Mouse (Mus musculus) forebrain, postnatal 0 days (tissue): Measurements from ENCODE around the gene Sirt4. TPM values are rescaled to one million over a fixed set of nuclear protein-coding genes. Genes with fewer than 3 reads are reported as not detected.

Source experiments
- ATAC-seq: fragments of 200-750 bp; cut with Nextera tagmentation; 2 replicates; pipeline ENCODE4 v1.8.0; 2017; ENCODE audit warnings: mild to moderate bottlenecking, moderate library complexity
- DNase-seq: peaks from one replicate; pipeline ENCODE4 v3.0.0-alpha.2; 2015
- H3K27ac ChIP-seq: fragments of 300-500 bp; sonication (generic); 2 replicates; pipeline ENCODE4 v1.5.1; 2014; ENCODE audit warnings: low read depth, mild to moderate bottlenecking, antibody characterized with exemption, low read length, moderate library complexity, mixed read lengths
- H3K27me3 ChIP-seq: fragments of 300-500 bp; sonication (generic); 2 replicates; pipeline ENCODE4 v1.6.1; 2014; ENCODE audit warnings: mild to moderate bottlenecking, low read length, mixed read lengths; ENCODE audit not compliant: insufficient read depth
- H3K36me3 ChIP-seq: fragments of 300-500 bp; sonication (generic); 2 replicates; pipeline ENCODE4 v1.6.1; 2014; ENCODE audit warnings: mild to moderate bottlenecking, moderate library complexity; ENCODE audit not compliant: insufficient read depth
- H3K4me1 ChIP-seq: fragments of 300-500 bp; sonication (generic); 2 replicates; pipeline ENCODE4 v1.6.1; 2014; ENCODE audit warnings: antibody characterized with exemption; ENCODE audit not compliant: insufficient read depth
- H3K4me2 ChIP-seq: fragments of 300-500 bp; sonication (generic); 2 replicates; pipeline ENCODE4 v1.6.1; 2014; ENCODE audit warnings: low read depth, mild to moderate bottlenecking, moderate library complexity
- H3K4me3 ChIP-seq: fragments of 300-500 bp; sonication (generic); 2 replicates; pipeline ENCODE4 v1.5.1; 2014; ENCODE audit warnings: low read depth, low read length, mixed read lengths
- H3K9ac ChIP-seq: fragments of 300-500 bp; sonication (generic); 2 replicates; pipeline ENCODE4 v1.6.1; 2014; ENCODE audit warnings: mild to moderate bottlenecking
- H3K9me3 ChIP-seq: fragments of 300-500 bp; sonication (generic); 2 replicates; pipeline ENCODE4 v1.6.1; 2016; ENCODE audit warnings: low read length
- CTCF ChIP-seq: sonication (generic); IDR thresholded peaks from 2 replicates; pipeline ENCODE4 v1.5.1; 2016; ENCODE audit warnings: antibody characterized with exemption, control low read depth, low read depth
- WGBS: fragments of 180-500 bp; shearing (Covaris S2); extraction: QIAGEN DNeasy Blood & Tissue Kit; methylation state at CpG from one replicate; pipeline ENCODE4 v1.1.7; 2014; 5-methylcytosine and 5-hydroxymethylcytosine counted together
- polyA plus RNA-seq: library from polyadenylated mRNA; unstranded; fragments of >200 nt; fragmentation: Nextera tagmentation; extraction: Ambion mirVana; gene quantifications from 2 replicates; pipeline ENCODE4 v1.2.1, GENCODE M21; 2015
- total RNA-seq: library from RNA; depleted of rRNA; stranded (reverse); fragments of >200 nt; gene quantifications from 2 replicates; pipeline ENCODE4 v1.2.3, GENCODE M21; 2014

Gene Sirt4
- total and polyA plus RNA-seq, 2 experiments from 2014 or later = 18.3 to 36.3 TPM

DNA sequence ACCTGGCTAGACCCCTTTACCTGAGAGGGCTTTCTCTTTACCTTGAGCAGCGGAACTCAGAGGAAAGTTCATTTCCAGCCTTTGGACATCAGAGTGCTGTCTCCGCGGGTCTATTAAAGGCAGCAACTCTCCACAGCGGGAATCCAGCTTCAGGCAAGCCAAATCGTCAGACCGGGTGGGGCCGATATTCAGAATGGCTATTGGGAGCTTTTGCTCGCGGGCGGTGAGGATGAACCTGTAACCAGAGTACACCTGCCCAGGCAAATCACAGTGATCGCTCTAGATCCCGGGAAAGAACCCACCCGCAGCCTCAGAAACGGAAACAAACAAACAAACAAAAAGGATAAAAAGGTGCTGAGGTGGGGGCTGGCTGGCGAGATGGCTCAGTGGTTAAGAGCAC is 5.0 kb downstream of the Sirt4 start:
- 45% methylated on average over 15 of the region's 15 CpGs for WGBS
- H3K27me3 ChIP-seq = no peaks in the 10 kb centered on the region
- TF ChIP-seq CTCF = no peak
- DNase-seq = no peak
- H3K36me3 ChIP-seq = no peaks in the 10 kb centered on the region
- H3K27ac ChIP-seq = no peak overlapping the region
- no peaks in the 10 kb centered on the region for H3K9me3 ChIP-seq
- no peak overlapping the region for H3K4me3 ChIP-seq
- no peak overlapping the region for H3K9ac ChIP-seq
- peaks cover 13% of the 10 kb centered on the region for H3K4me1 ChIP-seq
- ATAC-seq = no peak
- H3K4me2 ChIP-seq = 0 out of 2 replicates have a peak overlapping the region, but pooled peaks have one; percentile 41

DNA sequence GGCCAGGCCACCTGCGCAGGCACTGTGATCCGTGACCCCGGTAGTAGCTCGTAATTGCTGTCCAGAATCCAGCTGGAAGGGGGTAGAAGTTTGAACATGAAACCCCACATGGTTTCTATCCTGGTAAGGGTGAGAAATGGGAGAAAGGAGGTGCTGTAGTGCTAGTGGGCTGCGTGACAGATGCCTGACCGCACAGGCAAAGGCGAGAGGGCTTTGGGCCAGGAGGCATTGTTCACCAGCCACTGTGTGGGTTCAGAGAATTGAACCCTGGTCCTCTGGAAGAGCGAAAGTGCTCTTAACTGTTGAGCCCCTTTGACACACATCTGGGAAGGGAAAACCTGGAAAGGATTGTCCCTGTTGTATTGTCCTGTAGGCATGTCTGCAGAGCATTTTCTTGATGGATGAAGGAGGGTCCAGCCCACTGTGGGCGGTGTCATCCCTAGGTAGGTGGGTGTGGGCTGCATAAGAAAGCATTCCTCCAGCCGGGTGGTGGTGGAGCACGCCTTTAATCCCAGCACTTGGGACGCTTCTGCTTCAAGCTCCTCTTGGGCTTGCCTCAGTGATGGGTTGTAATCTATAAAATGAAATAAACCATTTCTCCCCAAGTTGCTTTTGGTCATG is 8.3 kb downstream of the Sirt4 start:
- no peak for TF ChIP-seq CTCF
- ATAC-seq (peak; percentile 34), DNase-seq (no peak)
- Histone ChIP-seq H3K9me3 (no peaks in the 10 kb centered on the region), H3K27ac (no peak overlapping the region), H3K36me3 (no peaks in the 10 kb centered on the region), H3K4me1 (peaks cover 8% of the 10 kb centered on the region; the same call in 1 of the 2 replicates), H3K9ac (peak overlapping the region; percentile 39; the same call in 1 of the 2 replicates), H3K4me3 (peak overlapping the region; percentile 38), H3K27me3 (no peaks in the 10 kb centered on the region), H3K4me2 (peak overlapping the region; percentile 52)
- WGBS = 39% methylated on average over 12 of the region's 12 CpGs

DNA sequence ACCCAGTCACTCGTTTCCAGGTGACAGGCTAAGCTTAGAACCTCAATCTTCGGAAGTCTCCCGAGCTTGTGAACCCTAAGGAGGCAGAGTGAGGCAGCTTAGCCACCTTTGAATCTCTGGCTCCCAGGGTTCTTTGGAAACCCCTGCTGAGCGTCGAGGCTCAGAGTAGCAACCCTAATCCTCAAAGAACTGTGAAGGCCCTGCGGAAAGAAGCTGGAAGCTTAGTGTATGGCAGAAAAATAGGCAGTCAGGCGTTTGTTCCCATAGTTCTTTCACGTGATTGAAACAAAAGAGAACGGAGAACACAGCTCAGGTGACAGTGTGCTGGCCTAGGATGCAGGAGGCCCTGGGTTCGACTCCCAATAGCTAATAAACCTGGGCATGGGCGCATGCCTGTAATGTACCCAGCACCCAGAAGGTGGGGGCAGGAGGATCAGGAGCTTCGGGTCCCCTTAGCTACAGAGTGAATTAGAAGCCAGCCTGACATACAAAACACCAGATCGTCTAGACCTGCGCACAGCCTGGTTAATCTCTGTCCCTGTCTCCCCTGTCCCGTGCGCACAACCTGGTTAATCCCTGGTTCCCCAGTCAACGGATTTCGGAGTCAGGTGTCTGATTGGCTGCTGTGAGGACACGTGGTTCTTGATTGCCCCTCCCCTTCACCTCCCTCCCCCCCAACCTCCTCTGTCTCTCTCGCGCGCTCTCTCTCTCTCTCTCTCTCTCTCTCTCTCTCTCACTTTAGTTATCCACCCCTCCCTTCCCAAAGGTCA is 9.0 kb downstream of the Sirt4 start:
- ATAC-seq = peak; percentile 96
- Histone ChIP-seq H3K27ac (peak overlapping the region; percentile 40; the same call in 1 of the 2 replicates), H3K9ac (peak overlapping the region; percentile 39), H3K4me3 (peak overlapping the region; percentile 38), H3K36me3 (no peaks in the 10 kb centered on the region), H3K4me1 (peaks cover 8% of the 10 kb centered on the region; the same call in 1 of the 2 replicates), H3K9me3 (no peaks in the 10 kb centered on the region), H3K27me3 (no peaks in the 10 kb centered on the region), H3K4me2 (peak overlapping the region; percentile 52)
- 7% methylated on average over 22 of the region's 22 CpGs for WGBS
- DNase-seq = peak; percentile 82
- TF ChIP-seq CTCF = peak; percentile 4; the same call in 1 of the 2 replicates

DNA sequence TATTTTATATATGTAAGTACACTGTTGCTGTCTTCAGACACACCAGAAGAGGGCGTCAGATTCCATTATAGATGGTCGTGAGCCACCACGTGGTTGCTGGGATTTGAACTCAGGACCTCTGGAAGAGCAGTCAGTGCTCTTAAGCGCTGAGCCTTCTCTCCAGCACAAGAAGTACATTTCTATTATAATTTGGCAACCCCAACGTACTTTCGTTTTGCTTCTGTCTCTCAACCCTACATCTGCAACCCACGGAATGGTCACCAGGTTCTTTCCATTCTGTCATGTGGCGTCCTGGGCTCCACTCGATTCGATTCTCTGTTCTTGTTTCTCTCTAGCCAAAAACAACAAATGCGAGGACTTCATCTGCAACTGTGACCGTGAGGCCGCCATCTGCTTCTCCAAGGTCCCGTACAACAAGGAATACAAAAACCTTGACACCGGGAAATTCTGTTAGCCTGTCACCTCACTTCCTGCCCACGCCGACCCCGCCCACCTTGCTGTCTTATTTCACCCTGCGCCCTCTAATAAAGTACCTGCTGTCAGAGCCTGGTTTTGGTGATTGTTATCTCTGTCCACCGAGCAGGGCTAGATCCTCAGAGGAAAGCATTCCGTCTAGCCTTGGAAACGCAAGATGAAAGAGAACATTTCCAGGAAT is 10.2 kb downstream of the Sirt4 start:
- Histone ChIP-seq H3K27ac (no peak overlapping the region), H3K9ac (no peak overlapping the region), H3K36me3 (no peaks in the 10 kb centered on the region), H3K4me3 (no peak overlapping the region), H3K4me2 (no peak overlapping the region), H3K9me3 (no peaks in the 10 kb centered on the region), H3K4me1 (peaks cover 8% of the 10 kb centered on the region; the same call in 1 of the 2 replicates), H3K27me3 (no peaks in the 10 kb centered on the region)
- no peak for ATAC-seq
- no peak for TF ChIP-seq CTCF
- WGBS = 77% methylated on average over 22 of the region's 22 CpGs
- DNase-seq = no peak

DNA sequence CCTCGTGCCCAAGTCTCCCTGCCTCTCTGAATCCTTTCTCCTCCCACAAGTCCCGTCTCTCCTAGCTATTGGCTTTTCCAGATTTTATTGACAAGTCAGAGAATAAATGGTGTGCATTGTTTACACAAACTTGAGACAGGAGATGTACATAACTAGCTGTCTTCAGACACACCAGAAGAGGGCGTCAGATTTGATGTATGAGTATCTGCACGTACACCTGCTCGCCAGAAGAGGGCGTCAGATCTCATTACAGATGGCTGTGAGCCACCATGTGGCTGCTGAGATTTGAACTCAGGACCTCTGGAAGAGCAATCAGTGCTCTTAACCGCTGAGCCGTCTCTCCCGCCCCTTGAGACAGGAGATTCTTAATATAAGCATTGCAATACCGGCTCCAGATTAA is 11.3 kb downstream of the Sirt4 start:
- no peaks in the 10 kb centered on the region for H3K36me3 ChIP-seq
- H3K4me3 ChIP-seq = no peak overlapping the region
- ATAC-seq (no peak), DNase-seq (no peak)
- H3K9ac ChIP-seq = no peak overlapping the region
- H3K9me3 ChIP-seq = no peaks in the 10 kb centered on the region
- TF ChIP-seq CTCF = peak; percentile 55
- peaks cover 8% of the 10 kb centered on the region; the same call in 1 of the 2 replicates for H3K4me1 ChIP-seq
- no peak overlapping the region for H3K27ac ChIP-seq
- no peaks in the 10 kb centered on the region for H3K27me3 ChIP-seq
- 74% methylated on average over 10 of the region's 10 CpGs for WGBS
- H3K4me2 ChIP-seq = no peak overlapping the region

DNA sequence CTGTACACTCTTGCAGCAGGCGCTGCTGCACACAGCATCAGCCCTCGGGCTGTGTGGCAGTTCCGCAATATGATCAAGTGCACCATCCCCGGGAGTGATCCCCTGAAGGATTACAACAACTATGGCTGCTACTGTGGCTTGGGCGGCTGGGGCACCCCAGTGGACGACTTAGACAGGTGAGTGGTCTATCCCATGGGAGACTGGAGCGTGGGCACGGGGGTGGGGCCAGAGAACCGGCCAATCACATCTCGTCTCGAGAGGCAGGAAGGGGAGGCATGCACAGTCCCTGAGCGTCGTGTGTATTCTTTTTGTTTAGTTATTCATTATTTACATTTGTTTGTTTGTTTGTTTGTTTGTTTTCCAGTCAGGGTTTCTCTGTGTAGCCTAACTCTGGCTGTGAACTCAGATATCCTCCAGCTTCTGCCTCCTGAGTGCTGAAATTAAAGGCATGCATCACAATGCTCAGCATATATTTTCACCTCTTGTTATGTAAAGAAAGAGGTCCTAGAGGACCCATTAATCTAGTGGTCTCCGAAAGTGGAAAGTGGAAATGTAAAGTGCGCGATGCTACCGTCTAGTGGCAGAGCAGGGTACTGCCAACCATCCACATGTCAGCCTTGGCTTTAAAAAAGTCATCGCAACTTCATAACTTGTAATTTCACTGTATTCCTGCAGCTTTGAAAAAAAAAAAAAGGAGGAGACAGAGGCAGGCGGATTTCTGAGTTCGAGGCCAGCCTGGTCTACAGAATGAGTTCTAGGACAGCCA is 13.6 kb downstream of the Sirt4 start:
- no peak overlapping the region for H3K27ac ChIP-seq
- DNase-seq (peak; percentile 49), ATAC-seq (no peak)
- no peaks in the 10 kb centered on the region for H3K9me3 ChIP-seq
- TF ChIP-seq CTCF = peak; percentile 82
- H3K4me2 ChIP-seq = no peak overlapping the region
- 35% methylated on average over 20 of the region's 20 CpGs for WGBS
- H3K36me3 ChIP-seq = no peaks in the 10 kb centered on the region
- H3K27me3 ChIP-seq = no peaks in the 10 kb centered on the region
- H3K9ac ChIP-seq = no peak overlapping the region
- H3K4me3 ChIP-seq = no peak overlapping the region
- peaks cover 8% of the 10 kb centered on the region; the same call in 1 of the 2 replicates for H3K4me1 ChIP-seq
